Mouse (Mus musculus) CH12.LX (cell line): Measurements from ENCODE around the gene Dph7. TPM values are rescaled to one million over a fixed set of nuclear protein-coding genes. Genes with fewer than 3 reads are reported as not detected.

Source experiments
- DNase-seq: peaks from one replicate; pipeline ENCODE4 v3.0.0-alpha.2; 2013; ENCODE audit errors: extremely low read depth
- H3K27ac ChIP-seq: 2 replicates; pipeline ENCODE4 v1.5.1; 2012; ENCODE audit warnings: low read depth, mild to moderate bottlenecking, control low read depth, moderate library complexity; ENCODE audit not compliant: insufficient read depth
- H3K27me3 ChIP-seq: replicated peaks from 2 replicates; pipeline ENCODE3; 2012; ENCODE audit warnings: inconsistent platforms
- H3K36me3 ChIP-seq, 2 experiments: replicated peaks in 1 of 2; 2 replicates each; pipeline versions ENCODE3 to v1.6.1; 2012; ENCODE audit warnings: inconsistent platforms in 1 of 2, low read length in 1 of 2, mild to moderate bottlenecking in 1 of 2, mixed read lengths in 1 of 2, moderate library complexity in 1 of 2; ENCODE audit not compliant: control insufficient read depth in 1 of 2, insufficient read depth in 1 of 2
- H3K4me1 ChIP-seq, 2 experiments: 2 replicates each; pipeline ENCODE4 v1.6.1; 2012; ENCODE audit warnings: inconsistent platforms in 1 of 2, moderate library complexity in 1 of 2; ENCODE audit not compliant: insufficient read depth in 2 of 2, control insufficient read depth in 1 of 2
- H3K4me2 ChIP-seq: 2 replicates; pipeline ENCODE4 v1.6.1; 2012; ENCODE audit warnings: low read depth, mild to moderate bottlenecking, control low read depth; ENCODE audit not compliant: poor library complexity, insufficient read depth, severe bottlenecking
- H3K4me3 ChIP-seq, 3 experiments: fragments of 150-350 bp in 1 of 3; sonication (generic) in 1 of 3; replicated peaks in 1 of 3; 2 replicates each; pipeline versions ENCODE3 to v1.5.1; 2011 to 2012; ENCODE audit warnings: low read depth in 2 of 3, low read length in 2 of 3, mild to moderate bottlenecking in 2 of 3, moderate library complexity in 2 of 3, control low read depth in 1 of 3, improper control_type of control experiment in 1 of 3, inconsistent platforms in 1 of 3, mixed read lengths in 1 of 3; ENCODE audit not compliant: poor library complexity in 1 of 3
- H3K79me2 ChIP-seq: replicated peaks from 2 replicates; pipeline ENCODE4 v1.6.1; 2012; ENCODE audit warnings: mild to moderate bottlenecking, moderate library complexity; ENCODE audit not compliant: control insufficient read depth, poor library complexity, insufficient read depth, severe bottlenecking; ENCODE audit errors: extremely low read depth
- H3K9ac ChIP-seq: 2 replicates; pipeline ENCODE4 v1.6.1; 2012; ENCODE audit warnings: low read depth, mild to moderate bottlenecking, control low read depth, moderate library complexity; ENCODE audit not compliant: insufficient read depth
- H3K9me3 ChIP-seq: replicated peaks from 2 replicates; pipeline ENCODE3; 2012; ENCODE audit warnings: low read length, inconsistent platforms, mixed read lengths
- CTCF ChIP-seq, 2 experiments: IDR thresholded peaks in 1 of 2; conservative IDR thresholded peaks in 1 of 2; 2 replicates each; pipeline ENCODE4 v1.5.1; 2011 to 2012; ENCODE audit warnings: low read depth in 2 of 2, low read length in 2 of 2, improper control_type of control experiment in 1 of 2, inconsistent platforms in 1 of 2, mild to moderate bottlenecking in 1 of 2, moderate library complexity in 1 of 2
- GABPA ChIP-seq: IDR thresholded peaks from 2 replicates; pipeline ENCODE4 v1.6.1; 2012; ENCODE audit warnings: low read depth, low read length, improper control_type of control experiment, inconsistent platforms; ENCODE audit not compliant: insufficient replicate concordance
- KAT2A ChIP-seq: IDR thresholded peaks from 2 replicates; pipeline ENCODE4 v1.6.1; 2012; ENCODE audit warnings: low read length, improper control_type of control experiment, inconsistent platforms; ENCODE audit not compliant: insufficient replicate concordance
- MAFK ChIP-seq: IDR thresholded peaks from 2 replicates; pipeline ENCODE4 v1.6.1; 2011; ENCODE audit warnings: low read length, improper control_type of control experiment; ENCODE audit not compliant: insufficient replicate concordance
- MYC ChIP-seq: IDR thresholded peaks from 2 replicates; pipeline ENCODE4 v1.6.1; 2011; ENCODE audit warnings: low read depth, mild to moderate bottlenecking, improper control_type of control experiment, low read length
- PAX5 ChIP-seq: IDR thresholded peaks from 2 replicates; pipeline ENCODE4 v1.6.1; 2012; ENCODE audit warnings: low read length, inconsistent platforms, mixed read lengths
- RAD21 ChIP-seq: IDR thresholded peaks from 2 replicates; pipeline ENCODE4 v1.6.1; 2011; ENCODE audit warnings: low read depth, mild to moderate bottlenecking, low read length, improper control_type of control experiment, moderate library complexity
- SMC3 ChIP-seq: IDR thresholded peaks from 2 replicates; pipeline ENCODE4 v1.6.1; 2011; ENCODE audit warnings: low read depth, low read length, improper control_type of control experiment
- ZKSCAN1 ChIP-seq: IDR thresholded peaks from 2 replicates; pipeline ENCODE4 v1.6.1; 2012; ENCODE audit warnings: low read depth, inconsistent platforms, low read length, improper control_type of control experiment, borderline replicate concordance
- ZMIZ1 ChIP-seq: IDR thresholded peaks from 2 replicates; pipeline ENCODE4 v1.6.1; 2012; ENCODE audit warnings: low read depth, mild to moderate bottlenecking, inconsistent platforms, low read length, improper control_type of control experiment
- ZNF384 ChIP-seq: IDR thresholded peaks from 2 replicates; pipeline ENCODE4 v1.6.1; 2012; ENCODE audit warnings: low read depth, low read length, improper control_type of control experiment, inconsistent platforms
- dilution Hi-C: fragments of 300-500 bp; cut with MboI; formaldehyde crosslinking; loops from 2 replicates; pipeline ENCODE4 v1.14.3; 2020; ENCODE audit warnings: low sequenced_read_pairs; ENCODE audit not compliant: extremely low pct_unique_long_range_greater_than_20kb, extremely low pct_ligation_motif_present
- in situ Hi-C: fragments of 300-500 bp; cut with MboI; formaldehyde crosslinking; loops from 3 replicates; pipeline ENCODE4 v1.14.3; 2019; ENCODE audit warnings: low sequenced_read_pairs, low pct_ligation_motif_present, low pct_unique_long_range_greater_than_20kb, mixed read lengths
- polyA plus RNA-seq: library from polyadenylated mRNA; unstranded; fragments of >175 nt; gene quantifications from 2 replicates; pipeline ENCODE4 v1.2.1, GENCODE M21; 2012; ENCODE audit warnings: low read depth; ENCODE audit not compliant: insufficient read length
- total RNA-seq, 2 experiments: library from RNA; depleted of rRNA; stranded (reverse); fragments of 300-350 nt in 1 of 2; fragments of >200 nt in 1 of 2; gene quantifications; 2 replicates each; pipeline ENCODE4 v1.2.3; 2012 to 2014

The Dph7 gene
- total and polyA plus RNA-seq, 3 experiments = 23.4 to 24.7 (median 24.6) TPM

DNA sequence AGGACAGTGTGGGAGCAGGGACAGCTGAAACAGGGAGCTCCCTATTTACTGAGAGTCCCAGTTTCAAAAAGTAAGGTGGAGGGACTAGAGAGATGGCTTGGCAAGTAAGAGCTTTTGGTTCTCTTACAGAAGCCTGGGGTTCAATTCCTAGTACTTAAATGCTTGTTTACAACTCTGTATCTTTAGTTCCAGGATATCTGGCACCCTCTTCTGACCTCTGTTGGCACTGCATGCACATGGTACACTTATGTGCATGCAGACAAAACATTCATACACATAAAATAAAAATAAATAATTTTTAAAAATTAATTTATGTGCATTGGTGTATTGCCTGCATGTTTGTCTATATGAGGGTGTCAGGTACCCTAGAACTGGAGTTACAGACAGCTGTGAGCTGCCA, 46.0 kb downstream of the Dph7 start:
- H3K4me2 ChIP-seq = no peak overlapping the region
- no peak overlapping the region for H3K4me3 ChIP-seq
- H3K9me3 ChIP-seq = no peaks in the 10 kb centered on the region
- in situ Hi-C loops (no loop called here), dilution Hi-C loops (no loop called here)
- no peak for TF ChIP-seq KAT2A
- TF ChIP-seq PAX5 = no peak
- no peak for TF ChIP-seq GABPA
- 0 out of 2 replicates have a peak, but pooled peaks have one; percentile 37 for TF ChIP-seq MYC
- TF ChIP-seq MAFK = no peak
- TF ChIP-seq RAD21 = peak; percentile 57
- TF ChIP-seq SMC3 = peak; percentile 18
- TF ChIP-seq ZNF384 = no peak
- no peak for TF ChIP-seq ZKSCAN1
- TF ChIP-seq ZMIZ1 = no peak
- peak; percentile 18 to 59; a peak in 2 of 4 replicates for TF ChIP-seq CTCF (conservative IDR thresholded peaks at IDR 0.05 in 1 of 2, IDR thresholded peaks at IDR 0.05 in 1 of 2; ENCODE audit: low read depth in 2 of 2, low read length in 2 of 2)
- peak; percentile 7 for DNase-seq
- H3K79me2 ChIP-seq = no peaks in the 10 kb centered on the region
- H3K27me3 ChIP-seq = no peaks in the 10 kb centered on the region
- H3K9ac ChIP-seq = no peak overlapping the region
- no peaks in the 10 kb centered on the region for H3K4me1 ChIP-seq
- no peak overlapping the region for H3K27ac ChIP-seq
- peaks cover 18 to 55% of the 10 kb centered on the region in 2 experiments for H3K36me3 ChIP-seq

Other genes starting within 250 kb of the Dph7 start
- 0.21 and 0.72 TPM in 2 replicates for gene Cacna1b, start 199.2 kb upstream of the Dph7 start, total RNA-seq (2012; rRNA removed)
- gene Cacna1b, start 199.2 kb upstream of the Dph7 start, total RNA-seq (2014; rRNA removed) = 0.18 TPM in 1 of 2 replicates, not detected in the other
- gene Cacna1b, start 199.2 kb upstream of the Dph7 start, polyA plus RNA-seq = 0.16 and 0.26 TPM in 2 replicates
- gene Ehmt1, start 42.8 kb upstream of the Dph7 start, total RNA-seq (2012; rRNA removed) = 27.2 and 30.4 TPM in 2 replicates
- 21.4 and 25.5 TPM in 2 replicates for gene Ehmt1, start 42.8 kb upstream of the Dph7 start, total RNA-seq (2014; rRNA removed)
- gene Ehmt1, start 42.8 kb upstream of the Dph7 start, polyA plus RNA-seq = 30.7 and 33.4 TPM in 2 replicates
- gene Arrdc1, start 27.1 kb upstream of the Dph7 start, total RNA-seq (2012; rRNA removed) = 25.9 and 31.5 TPM in 2 replicates
- gene Arrdc1, start 27.1 kb upstream of the Dph7 start, total RNA-seq (2014; rRNA removed) = 23.2 and 24.6 TPM in 2 replicates
- 27.7 and 32.8 TPM in 2 replicates for gene Arrdc1, start 27.1 kb upstream of the Dph7 start, polyA plus RNA-seq
- gene Zmynd19, start 12.6 kb upstream of the Dph7 start, total RNA-seq (2012; rRNA removed) = 40.9 and 49.7 TPM in 2 replicates
- 41.6 and 44.6 TPM in 2 replicates for gene Zmynd19, start 12.6 kb upstream of the Dph7 start, total RNA-seq (2014; rRNA removed)
- 70.2 and 90.9 TPM in 2 replicates for gene Zmynd19, start 12.6 kb upstream of the Dph7 start, polyA plus RNA-seq
- gene Mrpl41, start 12.7 kb downstream of the Dph7 start, total RNA-seq (2012; rRNA removed) = 58.3 and 77.3 TPM in 2 replicates
- 118 and 123 TPM in 2 replicates for gene Mrpl41, start 12.7 kb downstream of the Dph7 start, total RNA-seq (2014; rRNA removed)
- gene Mrpl41, start 12.7 kb downstream of the Dph7 start, polyA plus RNA-seq = 69.4 and 77.8 TPM in 2 replicates
- gene Pnpla7, start 13.6 kb downstream of the Dph7 start, total RNA-seq (2012; rRNA removed) = 26.1 and 26.3 TPM in 2 replicates
- gene Pnpla7, start 13.6 kb downstream of the Dph7 start, total RNA-seq (2014; rRNA removed) = 17.5 and 18.5 TPM in 2 replicates
- gene Pnpla7, start 13.6 kb downstream of the Dph7 start, polyA plus RNA-seq = 23.4 and 23.6 TPM in 2 replicates
- gene Nsmf, start 92.0 kb downstream of the Dph7 start, total RNA-seq (2012; rRNA removed) = 11.4 and 11.7 TPM in 2 replicates
- 11.6 and 18.5 TPM in 2 replicates for gene Nsmf, start 92.0 kb downstream of the Dph7 start, total RNA-seq (2014; rRNA removed)
- gene Nsmf, start 92.0 kb downstream of the Dph7 start, polyA plus RNA-seq = 12.0 and 12.9 TPM in 2 replicates
- not detected in 2 replicates for gene Entpd8, start 117.9 kb downstream of the Dph7 start, total RNA-seq (2012; rRNA removed)
- gene Entpd8, start 117.9 kb downstream of the Dph7 start, total RNA-seq (2014; rRNA removed) = not detected in 2 replicates
- gene Entpd8, start 117.9 kb downstream of the Dph7 start, polyA plus RNA-seq = not detected in 2 replicates
- gene Noxa1, start 132.7 kb downstream of the Dph7 start, total RNA-seq (2012; rRNA removed) = 4.6 and 5.0 TPM in 2 replicates
- gene Noxa1, start 132.7 kb downstream of the Dph7 start, total RNA-seq (2014; rRNA removed) = 6.1 and 6.4 TPM in 2 replicates
- 4.0 and 6.3 TPM in 2 replicates for gene Noxa1, start 132.7 kb downstream of the Dph7 start, polyA plus RNA-seq
- gene Nrarp, start 218.4 kb downstream of the Dph7 start, total RNA-seq (2012; rRNA removed) = 3.1 TPM in 2 replicates
- 0.24 and 0.35 TPM in 2 replicates for gene Nrarp, start 218.4 kb downstream of the Dph7 start, total RNA-seq (2014; rRNA removed)
- gene Nrarp, start 218.4 kb downstream of the Dph7 start, polyA plus RNA-seq = 0.14 and 0.20 TPM in 2 replicates
- 17.5 and 20.4 TPM in 2 replicates for gene Tor4a, start 234.5 kb downstream of the Dph7 start, total RNA-seq (2012; rRNA removed)
- 12.6 and 13.1 TPM in 2 replicates for gene Tor4a, start 234.5 kb downstream of the Dph7 start, total RNA-seq (2014; rRNA removed)
- gene Tor4a, start 234.5 kb downstream of the Dph7 start, polyA plus RNA-seq = 15.3 TPM in 2 replicates
- gene Nelfb, start 249.1 kb downstream of the Dph7 start, total RNA-seq (2012; rRNA removed) = 57.0 and 58.7 TPM in 2 replicates
- 42.0 and 53.6 TPM in 2 replicates for gene Nelfb, start 249.1 kb downstream of the Dph7 start, total RNA-seq (2014; rRNA removed)
- gene Nelfb, start 249.1 kb downstream of the Dph7 start, polyA plus RNA-seq = 52.5 and 58.0 TPM in 2 replicates